Mouse (Mus musculus) brain, embryonic 14.5 days (tissue): ENCODE measurements at regions not wholly inside any gene's neighbourhood (a gene's known extent, or its start where the extent isn't known, plus 50 kb on each side); places are given as distances from the start of the nearest gene placed in this dataset.

Source experiments
- CTCF ChIP-seq: fragments of 200-500 bp; IDR thresholded peaks from 2 replicates; pipeline ENCODE4 v1.5.1; 2012; ENCODE audit warnings: inconsistent platforms, mild to moderate bottlenecking, moderate library complexity, borderline replicate concordance; ENCODE audit not compliant: insufficient read depth, insufficient read length; ENCODE audit errors: extremely low read depth
- POLR2A ChIP-seq: fragments of 200-500 bp; IDR thresholded peaks from 2 replicates; pipeline ENCODE4 v1.6.1; 2012; ENCODE audit warnings: mild to moderate bottlenecking, inconsistent platforms, borderline replicate concordance; ENCODE audit not compliant: poor library complexity, insufficient read depth, insufficient read length, severe bottlenecking; ENCODE audit errors: extremely low read depth

- TF ChIP-seq CTCF (no peak), POLR2A (no peak)
Measured at GRCm38 (mm10) chr3:43424886-43425285, 1682.5 kb downstream of the D3Ertd751e start.
